Mouse (Mus musculus) midbrain, embryonic 16.5 days (tissue): ENCODE data around the gene Anks1. TPM values are rescaled to one million over a fixed set of nuclear protein-coding genes. Genes with fewer than 3 reads are reported as not detected.
A peak's percentile ranks its signal among the peaks of the same experiment; 100 is the strongest.

ENCODE experiments used
- ATAC-seq: fragments of 200-750 bp; cut with Nextera tagmentation; 2 replicates; pipeline ENCODE4 v1.8.0; 2017; ENCODE audit warnings: moderate TSS enrichment
- H3K27ac ChIP-seq: fragments of 300-500 bp; sonication (generic); 2 replicates; pipeline ENCODE4 v1.5.1; 2014; ENCODE audit warnings: mild to moderate bottlenecking, low read length, mixed read lengths
- H3K27me3 ChIP-seq: fragments of 300-500 bp; sonication (generic); 2 replicates; pipeline ENCODE4 v1.6.1; 2014; ENCODE audit warnings: low read depth, low read length, mixed read lengths; ENCODE audit not compliant: control insufficient read depth, insufficient read depth
- H3K36me3 ChIP-seq: fragments of 300-500 bp; sonication (generic); 2 replicates; pipeline ENCODE4 v1.6.1; 2014; ENCODE audit warnings: mild to moderate bottlenecking, low read length, moderate library complexity, mixed read lengths; ENCODE audit not compliant: control insufficient read depth, insufficient read depth
- H3K4me1 ChIP-seq: fragments of 300-500 bp; sonication (generic); 2 replicates; pipeline ENCODE4 v1.6.1; 2014; ENCODE audit warnings: mild to moderate bottlenecking, low read length, mixed read lengths; ENCODE audit not compliant: control insufficient read depth, insufficient read depth
- H3K4me2 ChIP-seq: fragments of 300-500 bp; sonication (generic); 2 replicates; pipeline ENCODE4 v1.6.1; 2014; ENCODE audit warnings: mild to moderate bottlenecking, low read length, mixed read lengths
- H3K4me3 ChIP-seq: fragments of 300-500 bp; sonication (generic); 2 replicates; pipeline ENCODE4 v1.5.1; 2014; ENCODE audit warnings: low read depth, mild to moderate bottlenecking, low read length, moderate library complexity, mixed read lengths
- H3K9ac ChIP-seq: fragments of 300-500 bp; sonication (generic); 2 replicates; pipeline ENCODE4 v1.6.1; 2014; ENCODE audit warnings: low read depth, low read length, mixed read lengths
- H3K9me3 ChIP-seq: fragments of 300-500 bp; sonication (generic); replicated peaks from 2 replicates; pipeline ENCODE4 v1.6.1; 2014; ENCODE audit warnings: mild to moderate bottlenecking, low read length, mixed read lengths; ENCODE audit not compliant: control insufficient read depth, poor library complexity, severe bottlenecking
- WGBS: fragments of 180-500 bp; shearing (Covaris S2); extraction: QIAGEN DNeasy Blood & Tissue Kit; methylation state at CpG from one replicate; pipeline ENCODE4 v1.1.7; 2014; 5-methylcytosine and 5-hydroxymethylcytosine counted together
- polyA plus RNA-seq: library from polyadenylated mRNA; unstranded; fragments of >200 nt; fragmentation: Nextera tagmentation; extraction: Ambion mirVana; gene quantifications from 2 replicates; pipeline ENCODE4 v1.2.1, GENCODE M21; 2015

Anks1 gene
- polyA plus RNA-seq = 56.2 and 66.9 TPM in 2 replicates

GRCm38 (mm10) chr17:27908888-27909621 lies at the start of gene Anks1:
TSS of gene Anks1 (plus strand) at chr17:27909306.
- WGBS = under 1% methylated on average over 54 of the region's 78 CpGs

GRCm38 (mm10) chr17:27865461-27865860 lies 43.6 kb upstream of the Anks1 start:
- 82% methylated on average over 2 of the region's 2 CpGs for WGBS
- Histone ChIP-seq H3K9me3 (no peaks in the 10 kb centered on the region), H3K36me3 (no peaks in the 10 kb centered on the region), H3K4me2 (no peak overlapping the region), H3K9ac (no peak overlapping the region), H3K27ac (no peak overlapping the region), H3K4me3 (no peak overlapping the region), H3K4me1 (no peaks in the 10 kb centered on the region), H3K27me3 (no peaks in the 10 kb centered on the region)
- ATAC-seq = no peak

More at GRCm38 (mm10) chr17:27908888-27909621, at the start of gene Anks1:
- Histone ChIP-seq H3K27me3 (no peaks in the 10 kb centered on the region), H3K9ac (peak within 1 kb of the TSS; percentile 88), H3K4me2 (peak within 1 kb of the TSS; percentile 89), H3K36me3 (peaks cover 2% of the 10 kb centered on the region; the same call in 1 of the 2 replicates), H3K4me3 (peak within 1 kb of the TSS; percentile 60), H3K27ac (peak within 1 kb of the TSS; percentile 90), H3K9me3 (no peaks in the 10 kb centered on the region), H3K4me1 (peaks cover 33% of the 10 kb centered on the region)
- peak; percentile 91 for ATAC-seq

- H3K36me3 ChIP-seq = no peaks in the 10 kb centered on the region
- H3K4me1 ChIP-seq = no peaks in the 10 kb centered on the region
- WGBS = 95% methylated on average over 4 of the region's 4 CpGs
- H3K27ac ChIP-seq = no peak overlapping the region
- H3K9ac ChIP-seq = no peak overlapping the region
- H3K4me3 ChIP-seq = no peak overlapping the region
- ATAC-seq = no peak
- no peaks in the 10 kb centered on the region for H3K9me3 ChIP-seq
- H3K4me2 ChIP-seq = no peak overlapping the region
- no peaks in the 10 kb centered on the region for H3K27me3 ChIP-seq
Measured at GRCm38 (mm10) chr17:27866737-27867136, 42.4 kb upstream of the Anks1 start.

- no peaks in the 10 kb centered on the region for H3K4me1 ChIP-seq
- no peak overlapping the region for H3K9ac ChIP-seq
- H3K27me3 ChIP-seq = no peaks in the 10 kb centered on the region
- ATAC-seq = no peak
- no peaks in the 10 kb centered on the region for H3K9me3 ChIP-seq
- no peak overlapping the region for H3K4me2 ChIP-seq
- H3K36me3 ChIP-seq = no peaks in the 10 kb centered on the region
- no peak overlapping the region for H3K4me3 ChIP-seq
- 96% methylated on average over 3 of the region's 3 CpGs for WGBS
- no peak overlapping the region for H3K27ac ChIP-seq
Measured at GRCm38 (mm10) chr17:27871851-27872250, 37.3 kb upstream of the Anks1 start.

- Histone ChIP-seq H3K9ac (no peak overlapping the region), H3K27ac (no peak overlapping the region), H3K36me3 (no peaks in the 10 kb centered on the region), H3K9me3 (no peaks in the 10 kb centered on the region), H3K4me3 (no peak overlapping the region), H3K4me1 (no peaks in the 10 kb centered on the region), H3K27me3 (no peaks in the 10 kb centered on the region), H3K4me2 (no peak overlapping the region)
- 91% methylated on average over 3 of the region's 3 CpGs for WGBS
- ATAC-seq = no peak
Measured at GRCm38 (mm10) chr17:27873583-27873982, 35.5 kb upstream of the Anks1 start.

GRCm38 (mm10) chr17:27874510-27874909 lies 34.6 kb upstream of the Anks1 start:
- Histone ChIP-seq H3K4me3 (no peak overlapping the region), H3K9me3 (no peaks in the 10 kb centered on the region), H3K4me1 (no peaks in the 10 kb centered on the region), H3K9ac (no peak overlapping the region), H3K36me3 (no peaks in the 10 kb centered on the region), H3K27me3 (no peaks in the 10 kb centered on the region), H3K4me2 (no peak overlapping the region), H3K27ac (no peak overlapping the region)
- ATAC-seq = no peak
- 78% methylated on average over 5 of the region's 5 CpGs for WGBS

GRCm38 (mm10) chr17:27881518-27881917 lies 27.6 kb upstream of the Anks1 start:
- H3K36me3 ChIP-seq = peaks cover 27% of the 10 kb centered on the region
- no peaks in the 10 kb centered on the region for H3K27me3 ChIP-seq
- H3K4me1 ChIP-seq = no peaks in the 10 kb centered on the region
- ATAC-seq = no peak
- no peaks in the 10 kb centered on the region for H3K9me3 ChIP-seq
- WGBS = 65% methylated on average over 11 of the region's 11 CpGs
- H3K4me2 ChIP-seq = no peak overlapping the region
- no peak overlapping the region for H3K9ac ChIP-seq
- H3K27ac ChIP-seq = no peak overlapping the region
- H3K4me3 ChIP-seq = no peak overlapping the region

GRCm38 (mm10) chr17:27883129-27883528 lies 26.0 kb upstream of the Anks1 start:
- 95% methylated on average over 8 of the region's 8 CpGs for WGBS
- no peak overlapping the region for H3K4me3 ChIP-seq
- no peak for ATAC-seq
- H3K9ac ChIP-seq = no peak overlapping the region
- no peak overlapping the region for H3K27ac ChIP-seq
- no peak overlapping the region for H3K4me2 ChIP-seq
- no peaks in the 10 kb centered on the region for H3K4me1 ChIP-seq
- H3K27me3 ChIP-seq = no peaks in the 10 kb centered on the region
- peaks cover 38% of the 10 kb centered on the region for H3K36me3 ChIP-seq
- H3K9me3 ChIP-seq = no peaks in the 10 kb centered on the region

GRCm38 (mm10) chr17:27883994-27884393 lies 25.1 kb upstream of the Anks1 start:
- WGBS = 95% methylated on average over 6 of the region's 6 CpGs
- Histone ChIP-seq H3K9ac (no peak overlapping the region), H3K4me3 (no peak overlapping the region), H3K9me3 (no peaks in the 10 kb centered on the region), H3K27me3 (no peaks in the 10 kb centered on the region), H3K4me1 (no peaks in the 10 kb centered on the region), H3K27ac (no peak overlapping the region), H3K4me2 (no peak overlapping the region), H3K36me3 (peaks cover 38% of the 10 kb centered on the region)
- no peak for ATAC-seq
